Comparison of ENCODE assay signal across 10 mouse cellular contexts in the genomic region with DNA sequence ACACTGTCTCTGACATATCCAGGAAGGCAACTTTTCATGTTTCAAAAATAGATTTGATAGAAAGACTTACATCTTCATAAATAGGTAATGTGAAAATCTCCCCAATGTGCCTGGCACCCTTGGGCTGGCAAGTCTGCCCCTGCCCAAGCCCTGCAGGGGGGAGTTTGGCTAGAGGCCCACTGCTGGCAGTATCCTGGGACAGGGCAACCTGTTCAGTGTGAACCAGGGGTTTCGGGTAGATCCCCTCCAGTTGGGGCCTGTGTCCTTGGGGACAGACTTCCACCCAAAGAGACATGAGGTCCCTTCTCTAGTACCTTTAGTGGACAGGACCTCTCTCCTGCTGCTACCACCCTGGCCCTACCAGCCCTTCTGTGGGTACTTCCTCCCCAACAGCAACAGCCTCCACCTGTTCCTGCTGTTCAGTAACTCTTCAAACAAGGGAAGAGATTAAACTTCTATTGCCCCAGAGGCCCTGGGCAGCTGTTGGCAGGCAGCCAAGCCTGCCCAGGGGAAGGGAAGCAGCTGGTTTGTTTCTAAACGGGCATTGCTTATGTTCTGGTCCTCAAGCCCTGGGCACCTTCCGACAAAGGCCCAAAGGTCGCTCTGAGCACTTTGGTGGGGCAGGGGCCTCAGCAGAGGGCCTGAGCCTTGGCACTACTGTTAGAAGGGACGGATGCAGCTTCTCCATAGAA. TPM values are rescaled to one million over a fixed set of nuclear protein-coding genes. Genes with fewer than 3 reads are reported as not detected.
DNase-seq lines count a peak whose midpoint lies in the region; ATAC-seq lines count a peak whose summit lies in the region.
"Had no signal": no experiment of that assay in that cellular context is flagged by ENCODE, and none has a peak within 500 bp of the region (broad histone marks: within the 10 kb centered on the region; RNA-seq: fewer than 3 reads in every experiment).

No protein-coding gene starts in this region.

- 36% methylated on average over 5 of the region's 5 CpGs for WGBS in liver, embryonic 16.5 days (ENCODE audit: insufficient replicate concordance)

- H3K4me1 ChIP-seq in liver, embryonic 16.5 days (ENCODE audit: control insufficient read depth, low read depth, low read length) = peaks cover 56% of the 10 kb centered on the region

- H3K9me3 ChIP-seq in liver, embryonic 16.5 days (replicated peaks; ENCODE audit: control insufficient read depth, low read length) = no peaks in the 10 kb centered on the region

- H3K27ac ChIP-seq in liver, embryonic 16.5 days (ENCODE audit: low read length) = peak overlapping the region; percentile 98

- no peaks in the 10 kb centered on the region for H3K27me3 ChIP-seq in liver, embryonic 16.5 days (ENCODE audit: control insufficient read depth, insufficient read depth, low read depth, low read length)

- no peak overlapping the region for H3K4me2 ChIP-seq in liver, embryonic 16.5 days (ENCODE audit: low read depth, low read length)

- ATAC-seq in liver, embryonic 16.5 days (ENCODE audit: low read depth) = no peak

- H3K4me3 ChIP-seq in liver, embryonic 16.5 days (ENCODE audit: low read depth, low read length) = no peak overlapping the region
- H3K4me3 ChIP-seq: erythroblast, embryonic 14.5 days had no signal

- DNase-seq in gastrocnemius, postnatal 25 days = peak; percentile 12
- DNase-seq in gastrocnemius, postnatal 36 days = no peak
- DNase-seq in NIH3T3 (ENCODE audit: low read depth) = peak; percentile 52
- DNase-seq in heart, postnatal 4 days = peak; percentile 64
- DNase-seq in ovary, postnatal 36 days (ENCODE audit: low spot score) = peak; percentile 68
- DNase-seq in layer of hippocampus, adult 9-11 months = no peak
- no peak for DNase-seq in left cerebral cortex, adult 11 months (ENCODE audit: low spot score)

- intact Hi-C loops in gastrocnemius, postnatal 36 days (cut with DNase I) = no loop called here

- peak overlapping the region; percentile 40 for H3K9ac ChIP-seq in liver, embryonic 16.5 days (ENCODE audit: low read depth, low read length)

- peaks cover 28% of the 10 kb centered on the region for H3K36me3 ChIP-seq in liver, embryonic 16.5 days (ENCODE audit: control insufficient read depth, insufficient read depth)

RNA-seq across cellular contexts. Expression of gene Gp9, which starts 11.2 kb away (rescaled TPM):
- total RNA-seq in gastrocnemius, postnatal 25 days (2021) = not detected
- not detected for total RNA-seq in gastrocnemius, postnatal 36 days (2021)
- total RNA-seq in heart, postnatal 4 days (2021) = 1 to 10 TPM in 1 of 2 experiments, under 1 TPM in 1; 0.64 to 1.1 TPM
- polyA plus RNA-seq in liver, embryonic 16.5 days (2015; fragmentation: Nextera tagmentation; extraction: Ambion mirVana) = 24.8 and 26.2 TPM in 2 replicates
- total RNA-seq: ES-E14 had no signal

RNA-seq across cellular contexts. Expression of gene Rab43, which starts 22.9 kb away (rescaled TPM):
- total RNA-seq in gastrocnemius, postnatal 25 days (2021) = 1 to 10 TPM; 5.3 to 8.3 TPM
- total RNA-seq in gastrocnemius, postnatal 36 days (2021) = 1 to 10 TPM; 5.1 to 5.2 TPM
- total RNA-seq in heart, postnatal 4 days (2021) = 10 to 100 TPM; 19.7 TPM
- polyA plus RNA-seq in liver, embryonic 16.5 days (2015; fragmentation: Nextera tagmentation; extraction: Ambion mirVana) = 32.4 and 34.8 TPM in 2 replicates

RNA-seq across cellular contexts. Expression of gene Gm45140, which starts 46.6 kb away (rescaled TPM):
- total RNA-seq in gastrocnemius, postnatal 25 days (2021) = under 1 TPM in 1 of 2 experiments, not detected in 1; 0.59 TPM
- total RNA-seq in gastrocnemius, postnatal 36 days (2021) = 1 to 10 TPM in 1 of 2 experiments, not detected in 1; 2.0 TPM
- 1 to 10 TPM in 1 of 2 experiments, under 1 TPM in 1; 0.95 to 2.4 TPM for total RNA-seq in heart, postnatal 4 days (2021)
- 4.5 and 4.6 TPM in 2 replicates for polyA plus RNA-seq in liver, embryonic 16.5 days (2015; fragmentation: Nextera tagmentation; extraction: Ambion mirVana)

RNA-seq across cellular contexts. Expression of gene Isy1, which starts 49.6 kb away (rescaled TPM):
- total RNA-seq in gastrocnemius, postnatal 25 days (2021) = 10 to 100 TPM; 17.8 to 20.4 TPM
- 10 to 100 TPM; 13.9 to 19.1 TPM for total RNA-seq in gastrocnemius, postnatal 36 days (2021)
- 10 to 100 TPM; 23.4 to 24.5 TPM for total RNA-seq in heart, postnatal 4 days (2021)
- 17.5 and 24.2 TPM in 2 replicates for polyA plus RNA-seq in liver, embryonic 16.5 days (2015; fragmentation: Nextera tagmentation; extraction: Ambion mirVana)

RNA-seq across cellular contexts. Expression of gene Efcc1, which starts 58.4 kb away (rescaled TPM):
- total RNA-seq in gastrocnemius, postnatal 25 days (2021) = 1 to 10 TPM; 1.0 to 1.2 TPM
- under 1 TPM; 0.81 to 0.84 TPM for total RNA-seq in gastrocnemius, postnatal 36 days (2021)
- 1 to 10 TPM; 1.5 to 2.4 TPM for total RNA-seq in heart, postnatal 4 days (2021)
- polyA plus RNA-seq in liver, embryonic 16.5 days (2015; fragmentation: Nextera tagmentation; extraction: Ambion mirVana) = 0.18 and 0.23 TPM in 2 replicates
- total RNA-seq: ES-E14 had no signal
- polyA plus RNA-seq: erythroblast, embryonic 14.5 days had no signal

Comparison
In these comparisons a context has a peak if more than half of its experiments do, and no peak if none do; other contexts are left out.
1. DNase-seq: peak in gastrocnemius, postnatal 25 days (single experiment), NIH3T3 (single experiment), heart, postnatal 4 days (single experiment) and ovary, postnatal 36 days (single experiment); none in gastrocnemius, postnatal 36 days (0 of 2), layer of hippocampus, adult 9-11 months (single experiment) and left cerebral cortex, adult 11 months (single experiment).